Mouse (Mus musculus) heart, postnatal 25 days (tissue): ENCODE data around the gene Ctcf. TPM values are rescaled to one million over a fixed set of nuclear protein-coding genes. Genes with fewer than 3 reads are reported as not detected.
A peak's percentile ranks its signal among the peaks of the same experiment; 100 is the strongest.

Experiments
- DNase-seq: peaks from one replicate; pipeline ENCODE4 v3.0.0; 2022; ENCODE audit warnings: low spot score
- intact Hi-C: fragments of 180-260 bp; cut with DNase I; formaldehyde crosslinking; loops from one replicate; pipeline ENCODE4 v1.15.1; 2025
- total RNA-seq, 2 experiments: library from RNA; stranded (reverse); gene quantifications; 2 replicates each; pipeline ENCODE4 v1.2.3; 2021

The Ctcf gene
- total RNA-seq, 2 experiments from 2014 or later, result 36.4 to 43.6 TPM

DNA sequence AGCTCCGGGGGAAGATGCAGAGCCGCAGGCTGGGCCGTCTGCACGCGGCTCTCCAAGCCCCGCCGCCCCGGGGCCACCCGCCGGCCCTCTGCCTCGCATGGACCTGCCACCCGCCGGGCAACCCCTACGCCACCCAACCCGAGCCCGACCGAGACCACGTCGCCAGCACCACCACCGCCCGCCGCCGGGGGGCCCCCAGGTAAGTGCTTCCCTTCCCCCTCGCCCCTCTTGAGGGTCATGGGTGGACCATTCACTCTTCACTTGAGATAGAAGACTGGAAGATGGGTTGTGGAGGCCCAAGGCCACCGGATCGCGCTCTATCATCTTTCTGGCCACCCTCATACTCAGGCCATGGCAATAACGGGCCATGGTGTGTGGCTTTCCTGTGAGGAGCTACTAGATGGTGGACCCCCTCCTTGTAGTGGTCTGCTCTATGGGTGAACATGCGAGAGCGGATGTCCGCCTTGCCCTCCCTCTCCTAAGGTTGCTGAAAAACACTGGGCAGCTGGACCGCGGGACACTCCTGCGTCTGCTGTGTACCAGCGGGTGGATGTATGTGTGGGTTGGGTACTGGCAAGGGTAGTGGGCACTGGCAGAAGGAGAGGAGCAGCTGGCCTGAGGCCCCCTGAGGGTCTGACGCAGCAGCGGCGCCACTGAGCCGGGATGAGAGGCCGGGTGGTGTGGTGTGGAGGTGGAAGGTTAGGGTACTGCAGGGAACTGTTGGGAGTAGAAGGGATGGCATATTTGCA is 57.9 kb downstream of the Ctcf start:
- no peak for DNase-seq

GRCm38 (mm10) chr8:105695080-105695780 is 58.9 kb downstream of the Ctcf start:
- intact Hi-C loops, result no loop called here
- DNase-seq, result no peak

More for the DNA sequence above, 57.9 kb downstream of the Ctcf start:
- intact Hi-C loops, result no loop called here

DNA sequence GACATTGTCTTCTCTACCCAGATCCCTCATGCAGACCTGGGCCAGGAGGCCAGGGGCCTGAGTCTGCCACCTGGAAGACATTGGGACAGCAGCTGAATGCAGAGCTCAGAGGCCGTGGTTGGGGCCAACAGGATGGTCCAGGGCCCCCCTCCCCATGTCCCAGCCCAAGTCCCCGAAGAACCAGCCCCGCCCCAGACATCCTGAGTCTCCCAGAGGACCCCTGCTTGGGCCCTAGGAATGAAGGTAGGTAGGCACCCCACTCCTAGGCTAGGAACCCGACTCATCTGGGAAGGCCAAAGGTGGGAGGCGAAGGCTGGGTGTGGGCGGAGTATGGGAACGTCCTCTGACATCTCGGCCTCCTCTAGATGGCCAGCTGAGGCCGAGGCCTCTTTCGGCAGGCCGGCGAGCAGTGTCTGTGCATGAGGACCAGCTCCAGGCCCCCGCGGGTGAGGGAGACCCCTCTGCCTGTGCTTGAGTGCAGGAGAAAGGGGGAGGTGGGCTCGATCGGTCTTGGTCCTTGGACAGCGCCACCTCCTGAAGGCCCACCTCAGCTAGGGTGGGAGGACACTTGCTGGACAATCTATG is 60.9 kb downstream of the Ctcf start:
- intact Hi-C loops, result no loop called here
- no peak for DNase-seq

DNA sequence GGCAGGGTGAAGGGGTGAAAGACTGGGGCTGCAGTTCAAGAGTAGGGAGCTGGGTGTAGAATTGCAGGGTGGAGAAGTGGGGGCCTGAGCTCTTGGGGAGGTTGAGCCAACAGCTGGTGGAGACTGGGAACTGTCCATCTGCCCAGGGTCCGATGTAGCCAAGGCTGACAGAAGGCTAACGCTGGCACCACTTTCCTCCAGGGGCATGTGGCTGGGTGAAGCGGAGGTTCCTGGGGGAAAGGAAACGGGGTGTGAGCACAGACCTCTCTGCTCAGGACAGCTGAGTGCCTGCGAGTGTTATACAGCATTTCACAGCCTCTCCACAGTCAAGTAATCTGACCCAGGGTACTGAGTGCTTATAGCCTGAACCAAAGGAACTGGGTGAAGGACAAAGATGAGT is 62.4 kb downstream of the Ctcf start:
- no peak for DNase-seq
- intact Hi-C loops, result no loop called here

DNA sequence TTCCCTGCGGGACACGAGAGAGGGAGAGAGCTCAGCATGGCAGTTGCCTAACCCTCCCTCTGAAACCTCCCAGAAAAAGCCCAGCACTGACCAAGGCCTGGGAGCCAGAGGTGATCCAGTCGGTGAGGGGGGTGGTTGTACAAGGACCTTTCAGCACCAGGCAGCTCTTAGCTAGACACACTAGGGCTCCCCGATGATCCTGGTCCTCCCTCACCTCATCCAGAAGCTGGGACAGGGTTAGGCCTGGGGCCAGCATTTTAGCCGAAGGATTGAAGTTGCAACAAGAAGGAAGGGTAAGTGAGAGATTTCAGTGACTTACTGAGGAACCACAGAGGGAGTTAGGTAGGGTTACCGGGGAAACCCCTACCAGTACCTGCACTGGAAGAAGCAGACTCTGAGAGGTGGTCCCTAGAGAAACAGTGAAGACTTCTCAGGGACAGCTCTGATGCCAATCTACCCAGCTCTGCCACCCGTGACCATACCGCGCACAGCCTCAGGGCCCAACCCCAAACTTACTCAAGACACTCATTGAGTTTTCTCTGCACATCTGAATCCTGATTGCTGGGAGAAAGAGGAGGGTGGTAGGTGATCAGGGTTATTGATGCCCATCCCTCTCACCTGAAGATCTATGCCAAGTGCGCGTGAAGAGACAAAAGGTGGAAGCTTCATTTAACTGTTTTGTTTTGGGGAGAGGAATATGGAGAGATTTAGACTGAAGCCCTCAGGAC is 63.3 kb downstream of the Ctcf start:
- no peak for DNase-seq
- intact Hi-C loops, result no loop called here

DNA sequence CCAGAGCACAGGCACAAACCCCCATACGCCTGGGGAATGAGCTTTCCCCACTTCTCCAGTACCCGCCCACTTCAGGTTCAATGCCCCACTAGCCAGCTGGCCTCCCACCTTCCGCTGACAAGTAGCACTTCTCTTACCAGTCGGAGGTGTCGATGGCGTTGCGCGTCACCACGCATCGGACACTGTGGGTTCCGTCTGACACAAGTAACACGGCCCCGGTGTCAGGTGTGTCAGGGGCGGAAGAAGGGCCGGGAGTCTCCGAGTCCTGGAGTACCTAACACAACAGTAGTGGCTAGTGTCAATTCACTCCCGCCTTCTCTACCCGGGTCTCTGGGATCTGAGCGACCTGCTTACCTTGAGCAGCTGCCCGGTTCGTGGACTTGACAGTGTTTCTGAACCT is 64.2 kb downstream of the Ctcf start:
- intact Hi-C loops, result no loop called here
- no peak for DNase-seq

- DNase-seq, result peak; percentile 90
- intact Hi-C loops, result no loop called here
Observed at GRCm38 (mm10) chr8:105700966-105701824, 64.8 kb downstream of the Ctcf start, which contains the start of the genes Acd and Pard6a. Gene Acd, minus strand, starts transcription at chr8:105701102. Gene Pard6a, plus strand, starts transcription at chr8:105701148.

DNA sequence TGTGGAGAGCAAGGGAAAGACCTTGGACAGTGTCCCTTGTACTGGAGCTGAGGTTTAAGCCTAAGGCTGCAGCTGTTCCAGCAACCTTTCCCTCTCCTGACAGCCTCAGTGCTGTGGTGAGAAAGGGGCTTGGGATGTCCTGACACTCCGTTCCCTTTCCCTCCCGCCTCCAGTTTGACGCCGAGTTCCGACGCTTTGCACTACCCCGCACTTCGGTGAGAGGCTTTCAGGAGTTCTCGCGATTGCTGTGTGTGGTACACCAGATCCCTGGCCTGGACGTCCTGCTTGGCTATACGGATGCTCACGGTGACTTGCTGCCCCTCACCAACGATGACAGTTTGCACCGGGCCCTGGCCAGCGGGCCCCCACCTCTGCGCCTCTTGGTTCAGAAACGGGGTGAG is 65.6 kb downstream of the Ctcf start:
- DNase-seq, result no peak
- intact Hi-C loops, result no loop called here

- DNase-seq, result no peak
- intact Hi-C loops, result no loop called here
Observed at GRCm38 (mm10) chr8:105702731-105703415, 66.5 kb downstream of the Ctcf start.

DNA sequence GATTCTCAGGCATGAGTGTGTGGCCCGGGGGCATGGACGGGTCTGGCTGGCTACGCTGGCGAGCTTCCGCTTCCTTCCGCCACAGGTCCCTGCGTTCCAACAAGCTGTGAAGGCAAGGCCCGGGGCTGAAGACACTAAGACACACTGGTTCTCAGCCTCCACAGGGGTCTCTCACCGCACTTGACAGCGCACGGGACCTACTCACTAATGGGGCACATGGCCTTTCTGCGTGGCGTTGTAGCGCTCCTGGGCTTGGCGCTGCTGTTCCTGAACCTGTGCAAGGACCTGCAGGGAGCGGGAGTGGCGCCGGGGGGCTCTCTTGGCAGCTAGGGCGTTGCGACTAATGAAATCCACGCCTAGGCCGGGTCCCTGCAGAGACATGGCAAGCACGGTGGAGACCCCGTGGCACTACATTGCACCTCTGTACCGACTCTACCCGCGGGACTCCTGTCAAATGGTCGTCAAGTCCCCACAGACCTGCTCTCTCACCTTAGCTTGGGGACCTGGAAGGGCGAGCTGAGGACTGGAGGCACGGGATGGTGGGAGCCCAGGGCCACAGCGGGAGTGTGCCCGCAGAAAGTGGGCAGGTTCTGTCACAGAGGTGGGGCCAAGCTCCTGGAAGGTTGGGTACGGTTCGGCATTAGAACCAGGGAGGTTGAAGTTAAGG is 67.9 kb downstream of the Ctcf start:
- intact Hi-C loops, result no loop called here
- DNase-seq, result no peak

DNA sequence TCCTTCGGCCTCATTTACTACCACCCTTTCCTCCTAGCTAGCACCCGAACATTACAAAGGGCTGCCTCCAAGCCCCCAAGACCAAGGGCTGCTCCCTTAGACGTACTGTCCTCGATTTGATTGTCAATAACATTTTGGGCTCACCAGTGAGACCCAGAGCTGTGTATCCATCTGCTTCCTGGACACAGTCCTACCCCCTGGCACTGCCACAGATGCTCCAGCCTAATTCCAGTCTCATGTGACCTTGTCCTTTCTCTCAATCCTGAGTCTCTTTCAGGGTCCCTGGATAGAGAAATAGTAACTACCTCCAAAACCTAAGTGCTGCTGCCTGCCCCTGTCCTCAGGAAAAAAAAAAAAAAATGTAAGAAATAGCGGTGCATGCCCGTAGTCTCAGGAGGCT is 68.6 kb downstream of the Ctcf start:
- intact Hi-C loops, result no loop called here
- no peak for DNase-seq

GRCm38 (mm10) chr8:105706426-105706825 is 70.1 kb downstream of the Ctcf start:
- DNase-seq, result no peak
- intact Hi-C loops, result no loop called here

GRCm38 (mm10) chr8:105707498-105708403 is 71.4 kb downstream of the Ctcf start, which contains the start of the genes 4933405L10Rik and Enkd1:
Gene 4933405L10Rik, plus strand, starts transcription at chr8:105707655.
Gene Enkd1, minus strand, starts transcription at chr8:105708210.
- intact Hi-C loops, result no loop called here
- DNase-seq, result peak; percentile 60

- intact Hi-C loops, result no loop called here
- no peak for DNase-seq
Observed at GRCm38 (mm10) chr8:105708675-105709074, 72.3 kb downstream of the Ctcf start.

DNA sequence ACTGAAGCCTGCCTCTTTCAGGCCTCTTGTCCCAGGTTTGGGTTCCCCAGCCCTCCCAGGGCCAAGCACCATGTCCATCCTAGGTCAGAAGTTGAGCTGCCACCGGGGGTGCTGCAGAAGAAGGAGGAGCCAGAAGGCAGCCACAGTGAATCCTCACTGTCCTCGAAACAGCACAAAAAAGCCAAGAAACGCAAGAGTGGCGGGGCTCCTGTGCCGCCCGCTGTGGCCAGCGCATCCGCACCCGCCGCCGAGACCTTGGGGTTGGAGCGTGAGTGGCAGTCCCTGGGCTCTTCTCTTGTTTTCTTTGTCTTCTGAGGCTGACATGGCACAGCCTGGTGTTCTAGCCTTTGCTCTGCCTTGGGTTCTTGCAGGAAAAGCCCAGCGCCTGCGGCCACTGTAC is 72.9 kb downstream of the Ctcf start:
- intact Hi-C loops, result no loop called here
- no peak for DNase-seq

GRCm38 (mm10) chr8:105712286-105712685 is 75.9 kb downstream of the Ctcf start:
- DNase-seq, result no peak
- intact Hi-C loops, result loop anchor here (5.0 kb wide), 3 partner anchors 45 to 310 kb away; partner anchors contain the start of genes Gfod2, Ranbp10 and Tsnaxip1

GRCm38 (mm10) chr8:105714139-105714538 is 77.8 kb downstream of the Ctcf start:
- DNase-seq, result peak; percentile 62
- intact Hi-C loops, result loop anchor here (1.0 to 5.0 kb wide), 5 partner anchors 43 to 308 kb away; partner anchors contain the start of genes Gfod2, Ranbp10 and Tsnaxip1
